Mouse (Mus musculus): ENCODE results near the gene Sept6. TPM values are rescaled to one million over a fixed set of nuclear protein-coding genes. Genes with fewer than 3 reads are reported as not detected.

Gene Sept6
- polyA plus RNA-seq, 1 experiment from 2014 or later, result 3.4 TPM

DNA sequence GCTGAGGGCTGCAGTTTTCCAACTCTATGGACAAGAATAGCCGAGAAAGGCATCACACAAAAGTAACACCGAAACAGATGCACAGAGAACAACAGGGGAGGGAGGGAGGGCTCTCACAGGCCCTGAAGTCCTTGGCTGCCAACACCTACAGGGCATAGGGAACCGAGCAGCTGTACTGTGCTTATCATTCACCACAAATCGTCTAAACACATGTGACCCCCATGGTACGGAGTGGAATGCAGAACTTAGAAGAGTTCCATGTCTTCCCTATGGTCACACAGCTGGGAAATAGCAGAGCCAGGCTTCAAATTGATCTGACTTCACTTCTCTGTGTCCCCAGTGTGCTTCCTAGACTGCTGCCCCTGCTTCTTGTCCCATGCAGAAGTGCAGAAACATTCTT is 22.3 kb upstream of the Sept6 start:
- H3K4me1 ChIP-seq (ENCODE audit: insufficient read depth), result no peaks in the 10 kb centered on the region
- H3K27me3 ChIP-seq (ENCODE audit: insufficient read depth, low read length), result no peaks in the 10 kb centered on the region
- TF ChIP-seq EP300 (IDR thresholded peaks at IDR 0.05; ENCODE audit: low read depth), result no peak
- no peak for TF ChIP-seq CTCF (IDR thresholded peaks at IDR 0.05; ENCODE audit: low read depth)
- no peak overlapping the region for H3K27ac ChIP-seq (ENCODE audit: low read depth)
- H3K9me3 ChIP-seq (ENCODE audit: low read length), result no peaks in the 10 kb centered on the region
- no peak overlapping the region for H3K4me3 ChIP-seq (ENCODE audit: low read depth, low read length)
- H3K9ac ChIP-seq (replicated peaks), result no peak overlapping the region
- 59% methylated on average over 5 of the region's 5 CpGs for whole genome bisulfite sequencing (ENCODE audit: insufficient replicate concordance)
- ATAC-seq, result no peak
- no peak for DNase-seq
- no peaks in the 10 kb centered on the region for H3K36me3 ChIP-seq (replicated peaks; ENCODE audit: insufficient read depth, low read length)
- H3K4me2 ChIP-seq (ENCODE audit: low read depth, low read length), result no peak overlapping the region

DNA sequence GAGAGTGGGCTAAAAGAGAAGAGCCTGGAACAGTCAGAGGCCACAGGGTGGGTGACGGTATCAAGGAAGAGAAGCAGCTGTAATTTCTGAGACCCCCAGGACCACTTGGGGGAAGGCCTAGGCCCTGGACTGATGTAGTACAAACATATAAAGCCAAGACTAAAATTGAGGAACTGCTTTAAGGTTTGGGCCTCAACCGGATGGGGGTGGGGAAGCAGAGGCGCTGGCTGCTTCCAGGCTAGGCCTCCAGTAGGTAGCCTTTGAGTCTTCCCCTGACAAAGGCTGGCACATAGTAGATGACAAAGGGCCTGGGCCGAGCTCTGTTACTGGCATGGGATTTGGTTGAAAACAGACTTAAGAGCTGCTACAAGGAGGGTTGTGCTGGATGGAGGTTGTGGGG is 555 bp downstream of the Sept6 start:
- no peak overlapping the region for H3K4me2 ChIP-seq (ENCODE audit: low read depth, low read length)
- no peaks in the 10 kb centered on the region for H3K9me3 ChIP-seq (ENCODE audit: low read length)
- no peak overlapping the region for H3K4me3 ChIP-seq (ENCODE audit: low read depth, low read length)
- H3K27me3 ChIP-seq (ENCODE audit: insufficient read depth, low read length), result 0 out of 2 replicates have a peak, but pooled peaks cover 2% of the 10 kb centered on the region
- 0 out of 2 replicates have a peak, but pooled peaks cover 3% of the 10 kb centered on the region for H3K4me1 ChIP-seq (ENCODE audit: insufficient read depth)
- no peak for TF ChIP-seq CTCF (IDR thresholded peaks at IDR 0.05; ENCODE audit: low read depth)
- TF ChIP-seq EP300 (IDR thresholded peaks at IDR 0.05; ENCODE audit: low read depth), result no peak
- ATAC-seq (no peak), DNase-seq (peak; percentile 23)
- no peaks in the 10 kb centered on the region for H3K36me3 ChIP-seq (replicated peaks; ENCODE audit: insufficient read depth, low read length)
- 47% methylated on average over 4 of the region's 4 CpGs for WGBS (ENCODE audit: insufficient replicate concordance)
- no peak overlapping the region for H3K9ac ChIP-seq (replicated peaks)
- H3K27ac ChIP-seq (ENCODE audit: low read depth), result 0 out of 2 replicates have a peak overlapping the region, but pooled peaks have one; percentile 11

DNA sequence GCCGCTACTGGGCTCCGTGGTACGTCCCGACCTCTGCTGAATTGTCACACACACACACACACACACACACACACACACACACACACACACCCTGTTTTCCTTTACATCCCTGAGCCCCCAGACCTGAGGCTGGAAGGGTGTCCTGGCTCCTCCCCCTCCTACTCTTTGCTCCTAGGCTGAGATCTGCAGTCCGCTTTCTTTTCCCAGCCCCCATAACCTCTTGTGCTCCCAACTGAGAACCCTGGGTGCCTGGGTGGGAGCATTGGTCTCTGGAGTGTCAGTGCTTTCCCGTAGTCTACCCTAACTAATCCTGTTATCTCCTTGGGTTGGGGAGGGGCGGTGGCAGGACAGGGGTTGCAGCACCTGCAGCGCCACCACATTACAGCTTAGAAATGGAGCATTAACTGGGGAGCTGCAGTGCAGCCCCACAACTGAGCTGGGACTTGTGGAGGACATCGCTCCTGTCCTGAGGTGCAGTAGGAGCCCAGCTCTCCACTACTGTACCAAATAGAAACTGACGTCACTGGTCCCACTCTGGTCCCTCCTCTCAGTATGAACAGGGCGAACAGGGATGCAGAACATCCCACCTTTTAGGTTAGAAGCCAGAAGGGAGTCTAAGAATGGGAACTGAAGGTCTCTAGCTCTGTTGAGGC is 1.7 kb downstream of the Sept6 start:
- DNase-seq (no peak), ATAC-seq (0 out of 2 replicates have a peak, but pooled peaks have one; percentile 12)
- whole genome bisulfite sequencing (ENCODE audit: insufficient replicate concordance), result 25% methylated on average over 7 of the region's 11 CpGs
- Histone ChIP-seq H3K9ac (replicated peaks) (0 out of 2 replicates have a peak overlapping the region, but pooled peaks have one; percentile 1), H3K4me1 (ENCODE audit: insufficient read depth) (0 out of 2 replicates have a peak, but pooled peaks cover 3% of the 10 kb centered on the region), H3K4me2 (ENCODE audit: low read depth, low read length) (peak overlapping the region; percentile 86), H3K27me3 (ENCODE audit: insufficient read depth, low read length) (peaks cover 2% of the 10 kb centered on the region; the same call in 1 of the 2 replicates), H3K4me3 (ENCODE audit: low read depth, low read length) (peak overlapping the region; percentile 61), H3K36me3 (replicated peaks; ENCODE audit: insufficient read depth, low read length) (no peaks in the 10 kb centered on the region), H3K9me3 (ENCODE audit: low read length) (no peaks in the 10 kb centered on the region), H3K27ac (ENCODE audit: low read depth) (0 out of 2 replicates have a peak overlapping the region, but pooled peaks have one; percentile 44)
- TF ChIP-seq EP300 (IDR thresholded peaks at IDR 0.05; ENCODE audit: low read depth) (no peak), CTCF (IDR thresholded peaks at IDR 0.05; ENCODE audit: low read depth) (no peak)

DNA sequence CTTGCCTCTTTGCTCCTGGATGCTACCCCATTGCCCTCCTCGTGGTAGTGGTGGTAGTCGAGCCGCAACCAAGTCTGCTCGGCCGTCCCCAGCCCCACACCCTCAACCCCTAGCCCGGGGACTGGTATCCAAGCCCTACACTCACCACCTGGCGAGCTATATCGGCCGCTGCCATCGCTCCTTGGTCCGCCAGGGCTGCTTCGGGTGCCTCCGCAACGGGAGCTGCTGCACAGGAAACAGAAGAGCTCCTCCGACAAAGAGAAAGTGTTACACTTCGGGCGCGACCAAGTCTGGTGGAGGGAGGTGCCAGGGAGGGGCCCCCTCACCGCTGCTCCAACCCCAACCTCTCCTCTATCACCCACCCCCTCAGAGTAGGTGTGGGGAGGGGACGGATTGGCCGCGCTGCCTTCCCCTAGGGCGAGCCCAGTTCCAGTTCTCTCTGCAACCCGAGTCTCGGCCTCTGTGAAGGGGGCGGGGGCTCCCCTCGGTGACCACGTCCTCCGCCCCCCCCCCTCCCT is 2.3 kb downstream of the Sept6 start:
- Histone ChIP-seq H3K9me3 (ENCODE audit: low read length) (no peaks in the 10 kb centered on the region), H3K4me2 (ENCODE audit: low read depth, low read length) (peak overlapping the region; percentile 86), H3K27ac (ENCODE audit: low read depth) (0 out of 2 replicates have a peak overlapping the region, but pooled peaks have one; percentile 44), H3K36me3 (replicated peaks; ENCODE audit: insufficient read depth, low read length) (no peaks in the 10 kb centered on the region), H3K4me3 (ENCODE audit: low read depth, low read length) (peak overlapping the region; percentile 61), H3K27me3 (ENCODE audit: insufficient read depth, low read length) (peaks cover 2% of the 10 kb centered on the region; the same call in 1 of the 2 replicates), H3K4me1 (ENCODE audit: insufficient read depth) (0 out of 2 replicates have a peak, but pooled peaks cover 3% of the 10 kb centered on the region), H3K9ac (replicated peaks) (peak overlapping the region; percentile 59)
- 8% methylated on average over 20 of the region's 29 CpGs for WGBS (ENCODE audit: insufficient replicate concordance)
- ATAC-seq (peak; percentile 94), DNase-seq (peak; percentile 73)
- TF ChIP-seq EP300 (IDR thresholded peaks at IDR 0.05; ENCODE audit: low read depth) (no peak), CTCF (IDR thresholded peaks at IDR 0.05; ENCODE audit: low read depth) (no peak)

DNA sequence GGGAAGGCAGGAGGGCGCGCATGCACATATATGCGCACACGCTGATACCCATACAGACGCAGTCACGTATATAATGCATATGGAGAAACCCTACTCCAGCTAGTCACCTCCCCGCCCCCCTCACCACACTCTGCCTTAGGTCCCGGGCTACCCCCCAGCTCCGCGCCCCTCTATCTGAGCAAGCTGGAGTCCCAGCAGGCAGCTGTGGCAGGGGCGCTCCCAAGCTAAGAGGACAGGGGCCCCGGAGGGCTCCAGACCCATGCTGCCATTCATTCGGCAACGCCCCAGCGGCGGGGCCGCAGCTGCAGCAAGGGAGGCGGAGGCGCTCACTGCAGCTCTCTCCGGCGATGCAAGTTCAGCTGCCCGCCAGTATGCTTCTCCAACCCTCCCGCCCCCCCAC is 2.8 kb downstream of the Sept6 start:
- ATAC-seq (peak; percentile 26), DNase-seq (peak; percentile 36)
- TF ChIP-seq CTCF (IDR thresholded peaks at IDR 0.05; ENCODE audit: low read depth), result no peak
- TF ChIP-seq EP300 (IDR thresholded peaks at IDR 0.05; ENCODE audit: low read depth), result no peak
- H3K27me3 ChIP-seq (ENCODE audit: insufficient read depth, low read length), result peaks cover 2% of the 10 kb centered on the region; the same call in 1 of the 2 replicates
- no peak overlapping the region for H3K27ac ChIP-seq (ENCODE audit: low read depth)
- WGBS (ENCODE audit: insufficient replicate concordance), result 16% methylated on average over 23 of the region's 23 CpGs
- peak overlapping the region; percentile 86 for H3K4me2 ChIP-seq (ENCODE audit: low read depth, low read length)
- no peaks in the 10 kb centered on the region for H3K9me3 ChIP-seq (ENCODE audit: low read length)
- H3K4me1 ChIP-seq (ENCODE audit: insufficient read depth), result 0 out of 2 replicates have a peak, but pooled peaks cover 3% of the 10 kb centered on the region
- H3K4me3 ChIP-seq (ENCODE audit: low read depth, low read length), result peak overlapping the region; percentile 61
- H3K9ac ChIP-seq (replicated peaks), result peak overlapping the region; percentile 59
- H3K36me3 ChIP-seq (replicated peaks; ENCODE audit: insufficient read depth, low read length), result no peaks in the 10 kb centered on the region

DNA sequence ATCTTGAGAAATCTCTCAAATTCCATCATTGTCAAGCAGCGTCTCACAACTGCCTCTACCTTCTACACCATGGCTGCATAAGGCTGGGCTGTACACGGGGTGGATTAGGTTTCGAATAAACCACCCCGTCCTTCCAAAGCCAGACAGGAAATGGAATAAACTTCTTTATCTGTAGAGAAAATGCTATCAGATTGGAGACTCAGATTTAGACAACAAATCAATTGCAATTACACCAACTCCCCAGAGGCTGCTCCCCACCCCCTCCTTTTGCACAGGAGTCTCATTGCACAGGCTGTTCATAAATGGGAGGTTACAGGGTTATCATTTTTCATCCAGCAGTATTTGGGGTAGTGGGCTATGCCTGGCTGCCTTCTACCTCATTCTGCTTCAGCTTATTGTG is 3.7 kb downstream of the Sept6 start:
- H3K4me1 ChIP-seq (ENCODE audit: insufficient read depth), result 0 out of 2 replicates have a peak, but pooled peaks cover 3% of the 10 kb centered on the region
- DNase-seq (no peak), ATAC-seq (no peak)
- no peaks in the 10 kb centered on the region for H3K36me3 ChIP-seq (replicated peaks; ENCODE audit: insufficient read depth, low read length)
- TF ChIP-seq EP300 (IDR thresholded peaks at IDR 0.05; ENCODE audit: low read depth) (no peak), CTCF (IDR thresholded peaks at IDR 0.05; ENCODE audit: low read depth) (no peak)
- H3K27ac ChIP-seq (ENCODE audit: low read depth), result no peak overlapping the region
- no peak overlapping the region for H3K9ac ChIP-seq (replicated peaks)
- H3K4me3 ChIP-seq (ENCODE audit: low read depth, low read length), result no peak overlapping the region
- H3K4me2 ChIP-seq (ENCODE audit: low read depth, low read length), result peak overlapping the region; percentile 86; the same call in 1 of the 2 replicates
- no peaks in the 10 kb centered on the region for H3K9me3 ChIP-seq (ENCODE audit: low read length)
- 67% methylated on average over 4 of the region's 4 CpGs for WGBS (ENCODE audit: insufficient replicate concordance)
- H3K27me3 ChIP-seq (ENCODE audit: insufficient read depth, low read length), result peaks cover 2% of the 10 kb centered on the region; the same call in 1 of the 2 replicates
